Mouse (Mus musculus) brain, embryonic 14.5 days (tissue): ENCODE results near the gene Atp8a1.

Source experiments
- CTCF ChIP-seq: fragments of 200-500 bp; IDR thresholded peaks from 2 replicates; pipeline ENCODE4 v1.5.1; 2012; ENCODE audit warnings: inconsistent platforms, mild to moderate bottlenecking, moderate library complexity, borderline replicate concordance; ENCODE audit not compliant: insufficient read depth, insufficient read length; ENCODE audit errors: extremely low read depth
- POLR2A ChIP-seq: fragments of 200-500 bp; IDR thresholded peaks from 2 replicates; pipeline ENCODE4 v1.6.1; 2012; ENCODE audit warnings: mild to moderate bottlenecking, inconsistent platforms, borderline replicate concordance; ENCODE audit not compliant: poor library complexity, insufficient read depth, insufficient read length, severe bottlenecking; ENCODE audit errors: extremely low read depth

DNA sequence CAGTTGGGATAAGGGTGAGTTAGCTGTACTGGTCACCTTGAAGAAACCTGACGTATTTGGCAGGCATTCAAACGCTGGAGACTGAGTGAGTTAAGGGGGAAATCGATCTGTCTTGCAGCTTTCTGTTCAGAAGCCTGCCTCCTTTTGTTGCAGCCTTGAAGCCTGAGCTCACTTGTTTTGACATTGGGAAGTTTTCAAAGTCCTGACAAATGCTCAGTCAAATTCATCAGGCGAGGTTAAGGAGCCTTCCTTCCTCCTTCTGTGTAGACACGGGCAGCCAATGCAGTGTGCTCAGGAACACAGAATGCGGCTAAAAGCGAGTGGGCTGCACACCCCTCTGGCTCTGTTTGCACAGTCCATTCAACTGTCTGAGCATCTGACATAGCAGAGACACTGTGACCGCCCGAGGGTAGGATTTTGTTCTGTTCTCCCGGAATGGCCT lies 16.7 kb upstream of the Atp8a1 start:
- TF ChIP-seq CTCF: no peak
- TF ChIP-seq POLR2A: no peak
